Mouse (Mus musculus): Measurements from ENCODE around the gene Sgca. TPM values are rescaled to one million over a fixed set of nuclear protein-coding genes. Genes with fewer than 3 reads are reported as not detected.
"Not testable (repeated sequence)": the region's sequence is repeated elsewhere in the genome, so short reads cannot be mapped to it uniquely, and the experiment has no call there.

Gene Sgca
- polyA plus RNA-seq, 1 experiment from 2014 or later = 0.55 TPM

- no peaks in the 10 kb centered on the region for H3K9me3 ChIP-seq (ENCODE audit: control insufficient read depth)
- no peak for TF ChIP-seq CTCF (IDR thresholded peaks at IDR 0.05; ENCODE audit: low read depth)
- no peak overlapping the region for H3K4me2 ChIP-seq (replicated peaks; ENCODE audit: low read depth)
- no peaks in the 10 kb centered on the region for H3K36me3 ChIP-seq (ENCODE audit: control insufficient read depth, insufficient read depth)
- 51% methylated on average over 3 of the region's 3 CpGs for WGBS
- no peak overlapping the region for H3K9ac ChIP-seq (ENCODE audit: low read depth, low read length)
- no peak overlapping the region for H3K4me3 ChIP-seq (ENCODE audit: low read depth, low read length)
- H3K27ac ChIP-seq (ENCODE audit: low read depth, low read length) = no peak overlapping the region
- H3K27me3 ChIP-seq (replicated peaks; ENCODE audit: control insufficient read depth, insufficient read depth, low read length) = 0 out of 2 replicates have a peak, but pooled peaks cover 4% of the 10 kb centered on the region
- ATAC-seq = no peak
- peaks cover 3% of the 10 kb centered on the region; the same call in 1 of the 2 replicates for H3K4me1 ChIP-seq (replicated peaks; ENCODE audit: control insufficient read depth, insufficient read depth, low read length)
Observed at GRCm38 (mm10) chr11:95012487-95012886, 36.4 kb upstream of the Sgca start.

DNA sequence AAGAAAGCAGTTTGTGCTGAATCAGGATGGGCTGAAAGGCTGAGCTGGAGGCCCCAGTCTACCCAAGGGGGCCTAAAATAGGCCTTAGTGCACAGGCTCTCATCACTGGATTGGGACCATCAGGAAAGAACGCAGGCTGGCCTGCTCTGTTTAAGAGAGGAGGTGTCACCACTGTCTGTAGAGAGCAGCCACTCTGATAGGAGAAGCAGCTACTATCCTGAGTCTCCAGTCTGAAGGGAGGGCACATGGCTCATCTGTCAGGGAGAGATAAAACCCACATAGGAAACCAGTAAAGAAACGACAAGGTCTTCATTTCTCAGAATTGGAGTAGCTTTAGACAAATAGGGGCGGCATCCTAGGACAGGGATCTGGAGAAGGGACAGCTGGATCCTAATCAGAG is 35.9 kb upstream of the Sgca start:
- no peak overlapping the region for H3K27ac ChIP-seq (ENCODE audit: low read depth, low read length)
- 0 out of 2 replicates have a peak, but pooled peaks cover 4% of the 10 kb centered on the region for H3K27me3 ChIP-seq (replicated peaks; ENCODE audit: control insufficient read depth, insufficient read depth, low read length)
- TF ChIP-seq CTCF (IDR thresholded peaks at IDR 0.05; ENCODE audit: low read depth) = no peak
- no peaks in the 10 kb centered on the region for H3K9me3 ChIP-seq (ENCODE audit: control insufficient read depth)
- ATAC-seq = no peak
- 49% methylated on average over 3 of the region's 3 CpGs for WGBS
- no peak overlapping the region for H3K4me2 ChIP-seq (replicated peaks; ENCODE audit: low read depth)
- H3K9ac ChIP-seq (ENCODE audit: low read depth, low read length) = no peak overlapping the region
- H3K36me3 ChIP-seq (ENCODE audit: control insufficient read depth, insufficient read depth) = no peaks in the 10 kb centered on the region
- peaks cover 6% of the 10 kb centered on the region for H3K4me1 ChIP-seq (replicated peaks; ENCODE audit: control insufficient read depth, insufficient read depth, low read length)
- H3K4me3 ChIP-seq (ENCODE audit: low read depth, low read length) = no peak overlapping the region

- WGBS = 28% methylated on average over 1 of the region's 1 CpGs
Observed at GRCm38 (mm10) chr11:95011416-95011815, 35.3 kb upstream of the Sgca start.

GRCm38 (mm10) chr11:95010841-95011403 is 34.8 kb upstream of the Sgca start:
- H3K27me3 ChIP-seq (replicated peaks; ENCODE audit: control insufficient read depth, insufficient read depth, low read length); H3K36me3 ChIP-seq (ENCODE audit: control insufficient read depth, insufficient read depth); H3K27ac ChIP-seq (ENCODE audit: low read depth, low read length); H3K9me3 ChIP-seq (ENCODE audit: control insufficient read depth); H3K9ac ChIP-seq (ENCODE audit: low read depth, low read length); ATAC-seq; H3K4me1 ChIP-seq (replicated peaks; ENCODE audit: control insufficient read depth, insufficient read depth, low read length): not testable (repeated sequence)
- 32% methylated on average over 4 of the region's 4 CpGs for WGBS
- peak overlapping the region; percentile 86 for H3K4me2 ChIP-seq (replicated peaks; ENCODE audit: low read depth)
- H3K4me3 ChIP-seq (ENCODE audit: low read depth, low read length) = 0 out of 2 replicates have a peak overlapping the region, but pooled peaks have one; percentile 0

More at GRCm38 (mm10) chr11:95011416-95011815, 35.3 kb upstream of the Sgca start:
- no peak for ATAC-seq
- no peak overlapping the region for H3K27ac ChIP-seq (ENCODE audit: low read depth, low read length)
- H3K36me3 ChIP-seq (ENCODE audit: control insufficient read depth, insufficient read depth) = no peaks in the 10 kb centered on the region
- H3K4me3 ChIP-seq (ENCODE audit: low read depth, low read length) = no peak overlapping the region
- H3K4me1 ChIP-seq (replicated peaks; ENCODE audit: control insufficient read depth, insufficient read depth, low read length) = peaks cover 8% of the 10 kb centered on the region
- H3K4me2 ChIP-seq (replicated peaks; ENCODE audit: low read depth) = peak overlapping the region; percentile 86
- H3K9me3 ChIP-seq (ENCODE audit: control insufficient read depth) = no peaks in the 10 kb centered on the region
- no peak overlapping the region for H3K9ac ChIP-seq (ENCODE audit: low read depth, low read length)
- H3K27me3 ChIP-seq (replicated peaks; ENCODE audit: control insufficient read depth, insufficient read depth, low read length) = 0 out of 2 replicates have a peak, but pooled peaks cover 4% of the 10 kb centered on the region
- no peak for TF ChIP-seq CTCF (IDR thresholded peaks at IDR 0.05; ENCODE audit: low read depth)

DNA sequence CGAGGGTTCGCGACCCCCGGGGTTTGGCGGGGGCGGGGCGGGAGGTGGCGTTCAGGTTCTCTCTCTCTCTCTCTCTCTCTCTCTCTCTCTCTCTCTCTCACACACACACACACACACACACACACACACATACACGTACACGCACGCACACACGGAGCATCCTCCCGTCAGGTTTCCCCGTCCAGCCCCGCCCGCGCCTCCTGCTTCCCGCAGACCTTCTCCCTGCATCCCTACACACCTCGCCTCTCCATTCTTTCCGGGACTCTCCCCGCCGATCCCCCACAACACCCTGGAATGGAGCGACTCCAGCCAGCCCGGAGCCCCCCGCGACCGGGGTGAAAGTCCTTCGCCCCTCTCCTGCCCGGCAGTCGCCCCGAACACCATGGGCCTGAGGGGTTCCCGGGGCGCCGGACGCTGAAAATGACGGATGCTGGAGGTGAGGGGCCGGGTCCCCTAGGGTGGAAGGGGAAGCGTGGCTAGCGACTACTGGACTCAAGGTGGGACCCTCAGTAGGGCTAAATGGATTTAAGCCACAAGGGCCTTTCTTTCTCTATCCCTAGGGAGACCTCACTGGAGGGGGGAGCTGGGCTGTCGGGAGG is 34.1 kb upstream of the Sgca start:
- H3K36me3 ChIP-seq (ENCODE audit: control insufficient read depth, insufficient read depth) = peaks cover 7% of the 10 kb centered on the region; the same call in 1 of the 2 replicates
- H3K4me2 ChIP-seq (replicated peaks; ENCODE audit: low read depth) = peak overlapping the region; percentile 86
- H3K9me3 ChIP-seq (ENCODE audit: control insufficient read depth) = no peaks in the 10 kb centered on the region
- H3K9ac ChIP-seq (ENCODE audit: low read depth, low read length) = peak overlapping the region; percentile 58
- H3K27me3 ChIP-seq (replicated peaks; ENCODE audit: control insufficient read depth, insufficient read depth, low read length) = 0 out of 2 replicates have a peak, but pooled peaks cover 4% of the 10 kb centered on the region
- TF ChIP-seq CTCF (IDR thresholded peaks at IDR 0.05; ENCODE audit: low read depth) = no peak
- H3K4me3 ChIP-seq (ENCODE audit: low read depth, low read length) = peak overlapping the region; percentile 55
- H3K4me1 ChIP-seq (replicated peaks; ENCODE audit: control insufficient read depth, insufficient read depth, low read length) = peaks cover 8% of the 10 kb centered on the region
- no peak for ATAC-seq
- 4% methylated on average over 35 of the region's 40 CpGs for WGBS
- peak overlapping the region; percentile 66; the same call in 1 of the 2 replicates for H3K27ac ChIP-seq (ENCODE audit: low read depth, low read length)

DNA sequence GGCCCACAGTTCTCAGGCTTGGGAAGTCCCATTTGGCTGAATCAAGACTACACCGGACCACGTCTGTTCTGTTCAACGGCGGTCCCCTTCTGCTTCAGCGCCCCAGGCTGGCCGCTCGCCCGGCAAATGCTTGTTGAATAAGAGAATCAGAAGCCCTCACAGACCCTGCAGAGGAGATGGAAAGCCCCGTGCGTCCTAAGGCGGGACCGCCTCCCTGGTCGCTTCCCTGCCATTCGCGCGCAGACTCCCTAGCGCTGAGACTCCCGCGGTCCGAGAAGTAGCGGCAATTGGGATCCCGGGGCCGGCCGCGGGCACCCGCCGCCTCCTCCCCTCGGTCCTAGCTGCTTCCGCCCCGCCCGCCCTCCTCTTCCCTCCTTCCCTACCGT is 33.5 kb upstream of the Sgca start, which contains the start of gene Samd14:
Gene Samd14 (plus strand): TSS at position 251 of the 386 bp plus-strand sequence.
- Histone ChIP-seq H3K9ac (ENCODE audit: low read depth, low read length) (peak within 1 kb of the TSS; percentile 58), H3K9me3 (ENCODE audit: control insufficient read depth) (no peaks in the 10 kb centered on the region), H3K4me2 (replicated peaks; ENCODE audit: low read depth) (peak within 1 kb of the TSS; percentile 86), H3K36me3 (ENCODE audit: control insufficient read depth, insufficient read depth) (peaks cover 13% of the 10 kb centered on the region; the same call in 1 of the 2 replicates), H3K27me3 (replicated peaks; ENCODE audit: control insufficient read depth, insufficient read depth, low read length) (0 out of 2 replicates have a peak, but pooled peaks cover 4% of the 10 kb centered on the region), H3K27ac (ENCODE audit: low read depth, low read length) (peak within 1 kb of the TSS; percentile 66), H3K4me3 (ENCODE audit: low read depth, low read length) (peak within 1 kb of the TSS; percentile 55), H3K4me1 (replicated peaks; ENCODE audit: control insufficient read depth, insufficient read depth, low read length) (peaks cover 8% of the 10 kb centered on the region)
- TF ChIP-seq CTCF (IDR thresholded peaks at IDR 0.05; ENCODE audit: low read depth) = no peak
- ATAC-seq = peak; percentile 28
- under 1% methylated on average over 32 of the region's 32 CpGs for WGBS

All from intestine, postnatal 0 days (tissue).